ENCODE assay signal across 22 mouse cellular contexts in genomic region chr13:95584898-95585297, GRCm38 (mm10). TPM values are rescaled to one million over a fixed set of nuclear protein-coding genes. Genes with fewer than 3 reads are reported as not detected.
DNase-seq lines count a peak whose midpoint lies in the region; ATAC-seq lines count a peak whose summit lies in the region.
"Had no signal": no experiment of that assay in that cellular context is flagged by ENCODE, and none has a peak within 500 bp of the region (broad histone marks: within the 10 kb centered on the region; RNA-seq: fewer than 3 reads in every experiment).

No protein-coding gene starts in this region.

- DNase-seq in adrenal gland, adult 2 months: peak; percentile 41
- DNase-seq in adrenal gland, adult 18-20 months (ENCODE audit: low spot score in 2 of 2): no peak
- DNase-seq in forebrain, embryonic 10.5 days (ENCODE audit: extremely low spot score, low spot score): peak; percentile 8
- DNase-seq in forebrain, embryonic 14.5 days (ENCODE audit: low spot score): no peak
- DNase-seq in 416B (ENCODE audit: low read depth): peak; percentile 63
- DNase-seq in fibroblast of lung, adult 2 months (ENCODE audit: low read depth): peak; percentile 37
- no peak for DNase-seq in embryo, embryonic 9.5 days (ENCODE audit: extremely low spot score)
- DNase-seq: adrenal gland, postnatal 10 days; cerebellum, adult 11 months; cerebellum, adult 8-10 months; cerebellum, postnatal 25 days; gastrocnemius, postnatal 10 days; heart, postnatal 36 days; kidney, adult 11 months; kidney, adult 9 months had no signal

- no peak overlapping the region for H3K4me3 ChIP-seq in forebrain, embryonic 10.5 days
- no peak overlapping the region for H3K4me3 ChIP-seq in forebrain, embryonic 14.5 days (ENCODE audit: low read depth, low read length)
- no peak overlapping the region for H3K4me3 ChIP-seq in hindbrain, embryonic 13.5 days
- H3K4me3 ChIP-seq: embryonic facial prominence, embryonic 10.5 days; heart, embryonic 12.5 days had no signal

- peaks cover 6% of the 10 kb centered on the region for H3K4me1 ChIP-seq in forebrain, embryonic 10.5 days
- peaks cover 6% of the 10 kb centered on the region; the same call in 1 of the 2 replicates for H3K4me1 ChIP-seq in forebrain, embryonic 14.5 days (ENCODE audit: control insufficient read depth, insufficient read depth, low read length)
- H3K4me1 ChIP-seq in hindbrain, embryonic 13.5 days (replicated peaks): peaks cover 7% of the 10 kb centered on the region

- H3K27me3 ChIP-seq in forebrain, embryonic 10.5 days (ENCODE audit: poor library complexity, severe bottlenecking): no peaks in the 10 kb centered on the region
- no peaks in the 10 kb centered on the region for H3K27me3 ChIP-seq in forebrain, embryonic 14.5 days (replicated peaks; ENCODE audit: control insufficient read depth, insufficient read depth, low read length)
- no peaks in the 10 kb centered on the region for H3K27me3 ChIP-seq in hindbrain, embryonic 13.5 days
- H3K27me3 ChIP-seq: heart, embryonic 12.5 days had no signal

- H3K27ac ChIP-seq in forebrain, embryonic 10.5 days: no peak overlapping the region
- H3K27ac ChIP-seq in forebrain, embryonic 14.5 days (ENCODE audit: low read depth, low read length): no peak overlapping the region
- H3K27ac ChIP-seq in hindbrain, embryonic 13.5 days: no peak overlapping the region
- H3K27ac ChIP-seq: embryonic facial prominence, embryonic 10.5 days had no signal

- ATAC-seq in forebrain, embryonic 14.5 days: no peak
- no peak for ATAC-seq in hindbrain, embryonic 13.5 days (ENCODE audit: low FRiP score)
- ATAC-seq: forebrain, embryonic 16.5 days; hindbrain, embryonic 16.5 days; inflammation-experienced regulatory T-cells, adult 6 months had no signal

- no peak overlapping the region for H3K4me2 ChIP-seq in forebrain, embryonic 14.5 days (ENCODE audit: low read length)
- no peak overlapping the region for H3K4me2 ChIP-seq in hindbrain, embryonic 13.5 days
- H3K4me2 ChIP-seq: heart, embryonic 12.5 days had no signal

- no peak overlapping the region for H3K9ac ChIP-seq in forebrain, embryonic 14.5 days (ENCODE audit: low read length)
- H3K9ac ChIP-seq in hindbrain, embryonic 13.5 days: no peak overlapping the region
- H3K9ac ChIP-seq: heart, embryonic 12.5 days had no signal

- WGBS in forebrain, embryonic 10.5 days: 89% methylated on average over 5 of the region's 5 CpGs
- 91% methylated on average over 5 of the region's 5 CpGs for WGBS in forebrain, embryonic 14.5 days
- 80% methylated on average over 5 of the region's 5 CpGs for WGBS in hindbrain, embryonic 13.5 days

- no peaks in the 10 kb centered on the region for H3K9me3 ChIP-seq in forebrain, embryonic 10.5 days
- no peaks in the 10 kb centered on the region for H3K9me3 ChIP-seq in forebrain, embryonic 14.5 days (replicated peaks; ENCODE audit: control insufficient read depth, low read length)
- no peaks in the 10 kb centered on the region for H3K9me3 ChIP-seq in hindbrain, embryonic 13.5 days
- H3K9me3 ChIP-seq: embryonic facial prominence, embryonic 10.5 days had no signal

- no peaks in the 10 kb centered on the region for H3K36me3 ChIP-seq in forebrain, embryonic 10.5 days (replicated peaks)
- no peaks in the 10 kb centered on the region for H3K36me3 ChIP-seq in forebrain, embryonic 14.5 days (ENCODE audit: control insufficient read depth, insufficient read depth, low read length)
- no peaks in the 10 kb centered on the region for H3K36me3 ChIP-seq in hindbrain, embryonic 13.5 days
- H3K36me3 ChIP-seq: embryonic facial prominence, embryonic 10.5 days; heart, embryonic 12.5 days had no signal

RNA-seq across cellular contexts. Expression of gene F2r, which starts 33.4 kb away (rescaled TPM):
- 100 to 1,000 TPM; 110 to 154 TPM for total RNA-seq in adrenal gland, adult 2 months (2021)
- polyA plus RNA-seq in adrenal gland, adult 2 months (2012; rRNA removed): 80.5 and 95.4 TPM in 2 replicates
- total RNA-seq in adrenal gland, adult 18-20 months (2021): 100 to 1,000 TPM in 1 of 2 experiments, 10 to 100 TPM in 1; 91.0 to 163 TPM
- 106 and 110 TPM in 2 replicates for polyA plus RNA-seq in forebrain, embryonic 10.5 days (2016; fragmentation: Nextera tagmentation; extraction: Ambion mirVana)
- 76.2 and 80.5 TPM in 2 replicates for polyA plus RNA-seq in forebrain, embryonic 14.5 days (2014; fragmentation: Nextera tagmentation; extraction: Ambion mirVana)
- 80.0 and 81.9 TPM in 2 replicates for polyA plus RNA-seq in hindbrain, embryonic 13.5 days (2015; fragmentation: Nextera tagmentation; extraction: Ambion mirVana)

RNA-seq across cellular contexts. Expression of gene F2rl1, which starts 59.9 kb away (rescaled TPM):
- under 1 TPM; 0.17 to 0.20 TPM for total RNA-seq in adrenal gland, adult 2 months (2021)
- polyA plus RNA-seq in adrenal gland, adult 2 months (2012; rRNA removed): 0.12 and 0.28 TPM in 2 replicates
- under 1 TPM; 0.10 to 0.45 TPM for total RNA-seq in adrenal gland, adult 18-20 months (2021)
- polyA plus RNA-seq in forebrain, embryonic 10.5 days (2016; fragmentation: Nextera tagmentation; extraction: Ambion mirVana): 0.16 TPM in 1 of 2 replicates, not detected in the other
- polyA plus RNA-seq in forebrain, embryonic 14.5 days (2014; fragmentation: Nextera tagmentation; extraction: Ambion mirVana): 0.17 and 0.30 TPM in 2 replicates
- not detected in 2 replicates for polyA plus RNA-seq in hindbrain, embryonic 13.5 days (2015; fragmentation: Nextera tagmentation; extraction: Ambion mirVana)
- polyA plus RNA-seq: forebrain, embryonic 11.5 days; forebrain, embryonic 16.5 days; heart, embryonic 12.5 days had no signal

Comparison
In these comparisons a context has a peak if more than half of its experiments do, and no peak if none do; other contexts are left out.
1. DNase-seq: peak in adrenal gland, adult 2 months (single experiment), forebrain, embryonic 10.5 days (single experiment), 416B (single experiment) and fibroblast of lung, adult 2 months (single experiment); none in adrenal gland, adult 18-20 months (0 of 2), forebrain, embryonic 14.5 days (single experiment) and embryo, embryonic 9.5 days (single experiment).